Mouse (Mus musculus) natural killer cell, adult 2 months (primary cell): ENCODE results near the gene Adgrf4.

Source experiments
- DNase-seq, 2 experiments: peaks; one replicate each; pipeline ENCODE4 v3.0.0; 2022; ENCODE audit warnings: low spot score in 2 of 2

The Adgrf4 gene

GRCm38 (mm10) chr17:42692136-42692535 lies at the start of gene Adgrf4:
TSS of gene Adgrf4 (minus strand) at chr17:42692284.
- DNase-seq: no peak

DNA sequence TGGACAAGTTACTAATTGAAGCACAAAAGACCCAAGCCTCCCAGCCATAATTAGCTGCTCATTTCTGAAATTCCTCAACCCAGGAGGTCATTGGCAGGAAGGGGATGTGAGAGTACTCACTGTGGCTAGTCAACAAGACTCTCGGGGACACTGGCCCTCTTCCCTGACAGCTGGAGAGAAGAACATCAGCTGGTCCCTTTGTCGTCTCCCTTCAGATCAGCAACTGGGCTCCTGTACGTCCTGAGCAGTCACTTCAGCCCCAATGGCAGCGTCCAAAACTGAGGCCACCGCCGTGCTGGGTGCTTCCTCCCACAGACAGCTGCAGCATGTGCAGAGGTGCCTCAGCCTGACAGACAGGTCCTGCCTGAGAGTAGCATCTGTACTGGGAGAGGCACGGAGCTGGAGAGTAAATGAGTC lies 49.7 kb upstream of the Adgrf4 start, which contains the start of gene Adgrf2:
Gene Adgrf2, minus strand, starts transcription at position 379 of the 417 bp plus-strand sequence.
- no peak for DNase-seq

GRCm38 (mm10) chr17:42738794-42739193 lies 46.7 kb upstream of the Adgrf4 start:
- DNase-seq: no peak

DNA sequence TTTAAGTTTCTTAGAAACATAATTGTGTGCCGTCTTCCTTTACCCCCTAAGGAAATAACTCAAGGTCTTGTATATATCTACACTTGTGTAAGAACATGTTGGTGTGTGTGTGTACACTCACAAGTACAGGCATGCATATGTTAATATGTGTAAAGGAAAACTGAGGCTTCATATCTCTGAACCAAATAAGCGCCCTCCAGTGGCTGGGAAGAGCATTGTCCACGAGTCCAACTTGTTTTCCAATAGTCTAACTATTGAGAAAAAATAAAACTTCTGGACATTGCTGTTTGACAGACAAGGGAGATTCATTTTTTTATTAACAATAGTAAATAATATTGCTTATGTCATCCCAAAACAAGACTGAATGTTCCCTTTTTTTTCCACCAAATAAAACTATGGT lies 25.1 kb upstream of the Adgrf4 start:
- no peak for DNase-seq

DNA sequence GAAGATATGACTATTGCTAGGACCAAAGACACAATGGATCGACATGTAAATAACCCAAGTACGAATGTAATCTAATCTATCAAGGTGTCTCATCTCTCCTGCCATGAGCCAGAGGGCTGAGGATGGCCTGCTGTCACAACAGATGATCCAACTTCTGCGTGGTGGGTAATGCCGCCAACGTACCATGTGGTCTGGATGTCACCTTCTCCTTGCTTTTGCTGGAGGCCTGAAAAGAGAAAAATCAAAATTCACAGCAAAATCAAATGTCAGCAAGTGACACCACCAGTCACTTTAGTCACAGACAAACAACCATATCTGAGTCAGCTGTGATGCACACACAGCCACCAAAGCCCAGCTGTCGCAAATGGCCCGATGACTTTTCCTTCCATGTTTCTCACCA lies 22.9 kb upstream of the Adgrf4 start:
- no peak for DNase-seq

- no peak for DNase-seq
Measured at GRCm38 (mm10) chr17:42710717-42711116, 18.6 kb upstream of the Adgrf4 start.

- no peak for DNase-seq
Measured at GRCm38 (mm10) chr17:42705611-42706010, 13.5 kb upstream of the Adgrf4 start.

DNA sequence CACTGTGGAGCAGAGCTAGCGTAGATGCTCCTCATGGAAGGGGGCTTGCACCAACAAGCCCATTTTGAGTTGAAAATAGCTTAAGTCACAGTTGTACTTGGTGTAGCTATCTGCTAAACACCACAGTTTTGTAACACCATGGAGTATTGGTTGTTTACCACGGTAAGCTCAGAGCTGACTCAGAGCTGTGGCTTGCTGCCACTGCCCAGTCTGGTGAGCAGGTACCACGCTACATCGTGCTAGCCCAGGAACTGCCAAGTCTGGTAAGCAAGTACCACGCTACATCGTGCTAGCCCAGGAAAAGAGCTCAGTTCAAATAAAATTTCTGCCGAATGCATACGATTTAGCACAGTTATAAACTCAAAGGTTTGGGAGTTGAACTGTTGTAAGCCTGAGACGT lies 10.1 kb upstream of the Adgrf4 start:
- no peak for DNase-seq

GRCm38 (mm10) chr17:42694730-42695129 lies 2.6 kb upstream of the Adgrf4 start:
- DNase-seq: no peak

GRCm38 (mm10) chr17:42690531-42690930 lies 1.6 kb downstream of the Adgrf4 start:
- no peak for DNase-seq

DNA sequence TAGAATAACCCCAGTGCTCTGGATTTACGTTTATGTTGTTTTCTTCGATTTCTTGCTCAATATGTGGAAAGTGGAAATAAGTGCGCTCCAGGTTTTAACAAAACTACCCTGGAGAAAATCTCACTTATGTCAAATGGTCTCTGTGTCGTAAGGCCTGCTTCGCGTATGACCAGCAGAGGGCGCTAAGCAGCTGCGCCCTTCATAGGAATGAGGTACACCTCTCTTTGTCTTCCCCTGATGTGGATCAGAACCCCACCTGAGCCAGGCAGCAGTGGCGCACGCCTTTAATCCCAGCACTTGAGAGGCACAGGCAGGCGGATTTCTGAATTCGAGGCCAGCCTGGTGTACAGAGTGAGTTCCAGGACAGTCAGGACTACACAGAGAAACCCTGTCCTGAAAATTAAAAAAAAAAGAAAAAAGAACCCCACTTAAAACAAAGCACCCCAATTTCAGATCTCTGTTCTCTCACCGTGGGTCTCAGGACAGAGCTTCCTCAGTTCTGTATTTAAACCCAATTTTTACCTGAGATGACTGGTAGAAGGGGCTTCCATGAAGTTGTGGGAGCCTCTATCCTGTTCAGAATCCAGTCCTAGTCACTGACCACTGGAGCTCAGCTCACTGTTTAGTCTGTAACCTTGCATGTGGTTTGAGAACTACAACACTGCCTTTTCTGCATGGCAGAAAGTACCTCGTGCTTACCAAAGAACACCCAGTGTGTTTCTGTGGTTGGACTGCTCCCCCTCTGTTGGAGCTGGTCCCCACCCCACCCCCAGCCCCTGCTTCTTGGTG lies 33.3 kb downstream of the Adgrf4 start:
- DNase-seq: no peak

GRCm38 (mm10) chr17:42643416-42643815 lies 48.7 kb downstream of the Adgrf4 start:
- no peak for DNase-seq

- no peak for DNase-seq
Measured at GRCm38 (mm10) chr17:42630206-42630605, 61.9 kb downstream of the Adgrf4 start.

DNA sequence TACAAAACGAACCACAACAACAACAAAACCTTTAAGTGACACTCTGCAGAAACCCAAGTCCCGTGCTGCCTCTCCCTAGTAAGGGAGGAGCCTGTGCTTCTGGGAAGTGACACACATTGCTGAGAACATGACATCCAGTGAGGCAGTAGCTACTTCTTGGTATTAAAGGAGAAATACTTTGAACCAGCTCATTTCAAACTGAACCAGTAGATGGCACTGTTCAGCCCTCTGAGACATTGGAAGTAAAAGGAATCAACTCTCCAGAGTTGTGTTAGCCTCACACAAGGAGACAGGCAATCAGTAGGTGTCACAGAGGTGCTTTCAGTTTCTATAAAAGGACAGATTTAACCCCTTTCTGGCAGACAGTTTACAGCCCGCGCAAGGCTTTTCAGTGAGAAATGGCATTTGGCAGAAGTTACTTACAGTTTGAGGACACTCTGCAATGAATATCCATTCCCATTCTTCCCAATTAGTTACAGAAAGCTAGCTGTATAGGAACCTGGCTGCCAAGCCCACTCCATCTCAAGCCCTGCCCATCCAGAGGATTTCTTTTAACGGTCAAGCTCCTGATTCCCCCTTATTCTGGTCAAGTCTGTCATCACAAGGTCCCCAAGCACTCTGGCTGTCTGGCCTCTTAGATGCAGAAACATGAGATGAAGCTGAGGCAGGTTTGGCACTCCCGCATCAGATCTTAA lies 78.9 kb downstream of the Adgrf4 start:
- DNase-seq: no peak

DNA sequence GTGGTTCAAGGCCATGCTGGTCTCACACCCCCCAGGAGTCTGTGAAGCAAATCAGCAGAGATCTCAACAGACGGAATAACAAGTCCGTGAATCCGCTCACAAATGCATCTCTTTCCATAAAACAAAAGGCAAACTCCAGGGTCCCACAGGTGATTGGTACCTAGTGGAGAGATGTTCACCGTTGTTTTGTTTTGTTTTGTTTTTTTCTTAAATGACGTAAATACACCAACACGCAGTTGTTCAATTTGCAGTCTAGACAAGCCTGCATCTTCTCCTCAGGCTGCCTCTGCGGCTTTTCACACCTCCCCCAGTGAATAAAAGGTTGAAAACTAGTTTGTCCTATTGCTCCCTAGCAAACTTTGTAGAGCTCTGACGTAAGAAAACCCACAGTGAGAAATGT lies 80.8 kb downstream of the Adgrf4 start, which contains the start of gene Opn5:
Gene Opn5, minus strand, starts transcription at position 101 of the 400 bp plus-strand sequence.
- no peak for DNase-seq

DNA sequence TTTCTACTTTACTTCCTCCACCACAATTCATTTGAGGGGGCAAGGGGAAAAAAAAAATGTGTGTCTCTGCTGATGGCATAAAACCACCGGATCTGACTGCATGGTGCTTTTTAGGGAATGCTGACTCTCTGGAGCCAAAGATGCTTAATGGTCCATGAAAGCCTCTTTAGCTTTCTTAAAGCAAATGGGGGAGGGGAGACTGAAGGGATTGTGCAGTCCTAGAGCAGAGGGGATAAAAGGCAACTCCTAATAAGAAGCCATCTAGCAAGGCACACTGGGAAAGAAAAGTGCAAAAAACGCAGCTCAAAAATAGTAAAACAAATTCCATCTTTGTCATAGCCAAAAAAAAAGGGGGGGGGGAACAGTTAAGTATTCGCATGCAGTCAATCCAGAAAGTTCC lies 83.8 kb downstream of the Adgrf4 start:
- DNase-seq: no peak
